Mouse (Mus musculus): Measurements from ENCODE around the gene Tex52. TPM values are rescaled to one million over a fixed set of nuclear protein-coding genes. Genes with fewer than 3 reads are reported as not detected.

The Tex52 gene
- polyA plus RNA-seq, 1 experiment from 2014 or later, result 0.61 TPM

DNA sequence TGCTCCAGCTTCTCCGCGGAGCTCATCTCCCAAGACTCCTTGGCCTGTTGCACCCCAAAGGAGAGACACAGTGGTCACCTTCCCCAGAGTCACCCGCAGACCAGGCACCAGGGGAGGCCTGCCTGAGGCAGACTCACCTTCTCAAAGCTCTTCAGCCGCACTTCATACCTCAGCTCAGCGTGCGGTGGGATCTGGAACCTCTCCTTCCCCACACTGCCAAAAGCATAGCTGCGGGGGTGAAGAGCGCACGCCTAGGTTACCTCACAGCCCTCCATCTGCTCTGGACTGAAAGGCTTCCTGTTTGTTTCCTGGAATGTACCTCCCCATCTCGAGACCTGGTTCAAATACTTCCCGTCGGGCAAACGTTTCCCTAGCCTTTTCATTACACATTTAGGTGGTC is 58.3 kb downstream of the Tex52 start:
- Histone ChIP-seq H3K4me3 (ENCODE audit: low read length) (no peak overlapping the region), H3K9ac (ENCODE audit: low read depth, low read length) (no peak overlapping the region), H3K4me1 (ENCODE audit: control insufficient read depth, insufficient read depth, low read depth, low read length) (peaks cover 13% of the 10 kb centered on the region), H3K36me3 (ENCODE audit: control insufficient read depth, insufficient read depth, low read length) (peaks cover 56% of the 10 kb centered on the region), H3K4me2 (ENCODE audit: low read length) (no peak overlapping the region), H3K9me3 (ENCODE audit: control insufficient read depth, low read length) (no peaks in the 10 kb centered on the region), H3K27ac (ENCODE audit: low read depth, low read length) (no peak overlapping the region), H3K27me3 (replicated peaks; ENCODE audit: control insufficient read depth, insufficient read depth, low read length) (no peaks in the 10 kb centered on the region)
- WGBS, result 90% methylated on average over 13 of the region's 13 CpGs
- no peak for ATAC-seq

Other genes starting within 250 kb of the Tex52 start
- gene Tspan9, start 231.9 kb upstream of the Tex52 start, polyA plus RNA-seq (2015; fragmentation: Nextera tagmentation; extraction: Ambion mirVana), result 62.6 and 66.8 TPM in 2 replicates
- gene Tead4, start 74.6 kb upstream of the Tex52 start, polyA plus RNA-seq (2015; fragmentation: Nextera tagmentation; extraction: Ambion mirVana), result 0.81 and 1.5 TPM in 2 replicates
- 17.7 and 19.9 TPM in 2 replicates for gene Tulp3, start 19.6 kb upstream of the Tex52 start, polyA plus RNA-seq (2015; fragmentation: Nextera tagmentation; extraction: Ambion mirVana)
- 67.4 and 82.0 TPM in 2 replicates for gene Rhno1, start 12.5 kb upstream of the Tex52 start, polyA plus RNA-seq (2015; fragmentation: Nextera tagmentation; extraction: Ambion mirVana)
- 7.2 and 9.5 TPM in 2 replicates for gene Foxm1, start 12.5 kb upstream of the Tex52 start, polyA plus RNA-seq (2015; fragmentation: Nextera tagmentation; extraction: Ambion mirVana)
- not detected in 2 replicates for gene Gm44596, start within 50 bp of the Tex52 start, polyA plus RNA-seq (2015; fragmentation: Nextera tagmentation; extraction: Ambion mirVana)
- gene Nrip2, start 23.8 kb downstream of the Tex52 start, polyA plus RNA-seq (2015; fragmentation: Nextera tagmentation; extraction: Ambion mirVana), result 11.0 and 11.3 TPM in 2 replicates
- gene Itfg2, start 49.5 kb downstream of the Tex52 start, polyA plus RNA-seq (2015; fragmentation: Nextera tagmentation; extraction: Ambion mirVana), result 35.7 and 46.9 TPM in 2 replicates
- 341 and 344 TPM in 2 replicates for gene Fkbp4, start 63.2 kb downstream of the Tex52 start, polyA plus RNA-seq (2015; fragmentation: Nextera tagmentation; extraction: Ambion mirVana)
- gene Pzp, start 151.3 kb downstream of the Tex52 start, polyA plus RNA-seq (2015; fragmentation: Nextera tagmentation; extraction: Ambion mirVana), result 0.10 and 0.34 TPM in 2 replicates
- gene A2ml1, start 206.2 kb downstream of the Tex52 start, polyA plus RNA-seq (2015; fragmentation: Nextera tagmentation; extraction: Ambion mirVana), result 4.7 and 5.6 TPM in 2 replicates
- gene Klrb1a, start 248.1 kb downstream of the Tex52 start, polyA plus RNA-seq (2015; fragmentation: Nextera tagmentation; extraction: Ambion mirVana), result not detected in 2 replicates

Measured in hindbrain, embryonic 16.5 days (tissue).